Mouse (Mus musculus) bone marrow, adult 2 months (tissue): ENCODE data around the gene Fuz. TPM values are rescaled to one million over a fixed set of nuclear protein-coding genes. Genes with fewer than 3 reads are reported as not detected.
"Not testable (repeated sequence)": the region's sequence is repeated elsewhere in the genome, so short reads cannot be mapped to it uniquely, and the experiment has no call there.

Experiments
- H3K27ac ChIP-seq: fragments of 200-500 bp; 2 replicates; pipeline ENCODE4 v1.5.1; 2012; ENCODE audit warnings: low read depth, mild to moderate bottlenecking, control low read depth, inconsistent platforms, low read length; ENCODE audit not compliant: control insufficient read depth, poor library complexity, insufficient read depth
- H3K4me1 ChIP-seq: fragments of 200-500 bp; 2 replicates; pipeline ENCODE4 v1.6.1; 2011; ENCODE audit warnings: low read length; ENCODE audit not compliant: control insufficient read depth, insufficient read depth
- H3K4me3 ChIP-seq: fragments of 200-500 bp; replicated peaks from 2 replicates; pipeline ENCODE3; 2011; ENCODE audit warnings: mild to moderate bottlenecking, low read depth, low read length, control low read depth; ENCODE audit not compliant: control insufficient read depth
- CTCF ChIP-seq: fragments of 200-500 bp; IDR thresholded peaks from 2 replicates; pipeline ENCODE4 v1.5.1; 2011; ENCODE audit warnings: low read length, control low read depth; ENCODE audit not compliant: control insufficient read depth, insufficient read depth
- POLR2A ChIP-seq: fragments of 200-500 bp; IDR thresholded peaks from 2 replicates; pipeline ENCODE4 v1.6.1; 2011; ENCODE audit warnings: low read depth, mild to moderate bottlenecking, control low read depth, low read length, borderline replicate concordance; ENCODE audit not compliant: control insufficient read depth
- WGBS: fragments of 180-500 bp; shearing (Covaris S2); methylation state at CpG from one replicate; pipeline ENCODE4 v1.1.7; 2018; 5-methylcytosine and 5-hydroxymethylcytosine counted together
- polyA plus RNA-seq: library from polyadenylated mRNA; stranded (reverse); fragments of >200 nt; gene quantifications from 2 replicates; pipeline ENCODE4 v1.2.4, GENCODE M21; 2011; ENCODE audit warnings: low replicate concordance; ENCODE audit not compliant: missing spikeins, insufficient read depth, insufficient read length

Fuz gene
- polyA plus RNA-seq, 1 experiment: 21.8 TPM

- TF ChIP-seq POLR2A: no peak
- WGBS: 6% methylated on average over 29 of the region's 29 CpGs
- peak within 1 kb of the TSS; percentile 55 for H3K27ac ChIP-seq
- peak within 1 kb of the TSS; percentile 58 for H3K4me3 ChIP-seq
- peaks cover 5% of the 10 kb centered on the region for H3K4me1 ChIP-seq
These were observed 26.0 kb upstream of the Fuz start, which contains the start of gene Ptov1 for GRCm38 (mm10) chr7:44869697-44870528. TSS of gene Ptov1 (minus strand) at chr7:44869788.

- WGBS: 85% methylated on average over 6 of the region's 6 CpGs
- peaks cover 5% of the 10 kb centered on the region for H3K4me1 ChIP-seq
- no peak overlapping the region for H3K4me3 ChIP-seq
- H3K27ac ChIP-seq: no peak overlapping the region
- no peak for TF ChIP-seq CTCF
- TF ChIP-seq POLR2A: no peak
These were observed 25.3 kb upstream of the Fuz start for GRCm38 (mm10) chr7:44870614-44871013.

GRCm38 (mm10) chr7:44871181-44871580 lies 24.7 kb upstream of the Fuz start:
- 77% methylated on average over 1 of the region's 1 CpGs for WGBS
- TF ChIP-seq POLR2A (no peak), CTCF (no peak)
- Histone ChIP-seq H3K4me1 (peaks cover 3% of the 10 kb centered on the region), H3K27ac (no peak overlapping the region), H3K4me3 (no peak overlapping the region)

GRCm38 (mm10) chr7:44871774-44872173 lies 24.1 kb upstream of the Fuz start:
- H3K4me3 ChIP-seq, H3K4me1 ChIP-seq, H3K27ac ChIP-seq: not testable (repeated sequence)
- WGBS: 80% methylated on average over 2 of the region's 2 CpGs

- Histone ChIP-seq H3K4me1 (no peaks in the 10 kb centered on the region), H3K4me3 (no peak overlapping the region), H3K27ac (no peak overlapping the region)
- TF ChIP-seq CTCF: no peak
- no peak for TF ChIP-seq POLR2A
- WGBS: 82% methylated on average over 14 of the region's 14 CpGs
These were observed 18.0 kb upstream of the Fuz start for GRCm38 (mm10) chr7:44877833-44878232.

GRCm38 (mm10) chr7:44883036-44883435 lies 12.8 kb upstream of the Fuz start:
- Histone ChIP-seq H3K4me1 (no peaks in the 10 kb centered on the region; the same call in 1 of the 2 replicates), H3K27ac (no peak overlapping the region; the same call in 1 of the 2 replicates), H3K4me3 (no peak overlapping the region)
- TF ChIP-seq POLR2A: no peak
- TF ChIP-seq CTCF: no peak
- WGBS: 84% methylated on average over 3 of the region's 3 CpGs

- H3K4me3 ChIP-seq: no peak overlapping the region
- H3K4me1 ChIP-seq: no peaks in the 10 kb centered on the region; the same call in 1 of the 2 replicates
- WGBS: 92% methylated on average over 5 of the region's 5 CpGs
- H3K27ac ChIP-seq: no peak overlapping the region
- no peak for TF ChIP-seq CTCF
- TF ChIP-seq POLR2A: no peak
These were observed 11.2 kb upstream of the Fuz start for GRCm38 (mm10) chr7:44884637-44885036.

- no peak overlapping the region for H3K27ac ChIP-seq
- no peak for TF ChIP-seq POLR2A
- no peak for TF ChIP-seq CTCF
- peaks cover 3% of the 10 kb centered on the region; the same call in 1 of the 2 replicates for H3K4me1 ChIP-seq
- H3K4me3 ChIP-seq: no peak overlapping the region
- WGBS: 66% methylated on average over 7 of the region's 7 CpGs
These were observed 8.9 kb upstream of the Fuz start for GRCm38 (mm10) chr7:44886964-44887363.
